Mouse (Mus musculus): ENCODE measurements at regions not wholly inside any gene's neighbourhood (a gene's known extent, or its start where the extent isn't known, plus 50 kb on each side); places are given as distances from the start of the nearest gene placed in this dataset.

- no peak for DNase-seq (ENCODE audit: low spot score)
Measured at GRCm38 (mm10) chr13:38281712-38282111, 63.2 kb upstream of the Bmp6 start.

- no peak for DNase-seq (ENCODE audit: low spot score)
Measured at GRCm38 (mm10) chr13:38287960-38288359, 56.9 kb upstream of the Bmp6 start.

GRCm38 (mm10) chr13:38288572-38289440 is 56.1 kb upstream of the Bmp6 start:
- DNase-seq (ENCODE audit: low spot score): peak; percentile 24

- peak; percentile 51 for DNase-seq (ENCODE audit: low spot score)
Measured at GRCm38 (mm10) chr13:38290287-38290941, 54.5 kb upstream of the Bmp6 start.

GRCm38 (mm10) chr13:38291487-38291886 is 53.4 kb upstream of the Bmp6 start:
- no peak for DNase-seq (ENCODE audit: low spot score)

Measured in embryo, embryonic 10 days (tissue).